Mouse (Mus musculus): ENCODE data around the gene Ccdc149.

Gene Ccdc149

GRCm38 (mm10) chr5:52440278-52440677 is 31.0 kb downstream of the Ccdc149 start:
- no peak for DNase-seq (ENCODE audit: low read depth)

DNA sequence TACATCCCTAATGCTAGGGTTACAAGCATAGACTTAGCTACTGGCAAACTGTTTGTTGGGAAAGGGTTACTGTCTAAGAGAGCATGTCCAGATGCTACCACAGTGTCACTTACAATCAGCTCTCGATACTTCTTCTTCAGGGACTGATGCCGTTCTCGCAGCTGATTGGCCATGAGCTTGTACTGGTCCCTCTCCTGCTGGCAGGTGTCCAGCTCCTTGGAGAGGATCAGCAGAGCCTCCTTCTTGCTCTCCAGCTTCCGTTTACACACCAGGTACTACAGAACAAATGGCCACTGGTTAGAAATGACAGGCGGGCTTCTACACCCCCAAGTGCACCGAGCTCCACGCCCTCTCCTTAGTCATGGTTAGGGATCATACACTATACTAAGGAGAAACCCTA is 32.4 kb downstream of the Ccdc149 start:
- DNase-seq (ENCODE audit: low read depth): no peak

- DNase-seq (ENCODE audit: low read depth): no peak
Measured at GRCm38 (mm10) chr5:52435533-52435932, 35.8 kb downstream of the Ccdc149 start.

- DNase-seq (ENCODE audit: low read depth): no peak
Measured at GRCm38 (mm10) chr5:52431276-52431844, 40.0 kb downstream of the Ccdc149 start.

- DNase-seq (ENCODE audit: low read depth): no peak
Measured at GRCm38 (mm10) chr5:52429731-52430480, 41.4 kb downstream of the Ccdc149 start.

GRCm38 (mm10) chr5:52428613-52429012 is 42.7 kb downstream of the Ccdc149 start:
- DNase-seq (ENCODE audit: low read depth): no peak

- DNase-seq (ENCODE audit: low read depth): no peak
Measured at GRCm38 (mm10) chr5:52425819-52426218, 45.5 kb downstream of the Ccdc149 start.

- DNase-seq (ENCODE audit: low read depth): no peak
Measured at GRCm38 (mm10) chr5:52423893-52424292, 47.4 kb downstream of the Ccdc149 start.

GRCm38 (mm10) chr5:52416485-52416884 is 54.8 kb downstream of the Ccdc149 start:
- DNase-seq (ENCODE audit: low read depth): no peak

- DNase-seq (ENCODE audit: low read depth): no peak
Measured at GRCm38 (mm10) chr5:52415917-52416316, 55.4 kb downstream of the Ccdc149 start.

- no peak for DNase-seq (ENCODE audit: low read depth)
Measured at GRCm38 (mm10) chr5:52415193-52415592, 56.1 kb downstream of the Ccdc149 start.

GRCm38 (mm10) chr5:52411567-52411966 is 59.8 kb downstream of the Ccdc149 start:
- peak; percentile 31 for DNase-seq (ENCODE audit: low read depth)

- no peak for DNase-seq (ENCODE audit: low read depth)
Measured at GRCm38 (mm10) chr5:52410197-52410596, 61.1 kb downstream of the Ccdc149 start.

GRCm38 (mm10) chr5:52408668-52409315 is 62.5 kb downstream of the Ccdc149 start:
- DNase-seq (ENCODE audit: low read depth): no peak

- DNase-seq (ENCODE audit: low read depth): no peak
Measured at GRCm38 (mm10) chr5:52404373-52404772, 66.9 kb downstream of the Ccdc149 start.

DNA sequence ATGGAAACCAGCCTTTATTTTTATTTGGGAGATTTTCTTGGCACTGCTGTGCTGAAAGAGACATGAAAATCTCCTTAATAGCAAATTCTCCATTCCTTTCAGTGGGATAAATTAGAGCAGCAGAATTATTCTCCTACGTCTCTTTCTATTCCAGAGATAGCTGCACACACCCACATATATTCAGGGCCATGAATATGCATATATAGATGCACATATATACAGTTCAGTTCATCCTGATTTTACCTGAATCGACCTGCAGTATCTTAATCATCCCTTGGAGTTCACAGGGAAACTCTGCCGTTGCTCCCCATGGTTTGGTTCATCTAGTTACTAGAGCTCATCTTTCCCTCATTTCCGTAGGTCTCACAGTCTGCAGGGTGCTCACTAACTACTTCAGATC is 77.6 kb downstream of the Ccdc149 start:
- no peak for DNase-seq (ENCODE audit: low read depth)

GRCm38 (mm10) chr5:52391471-52391870 is 79.8 kb downstream of the Ccdc149 start:
- DNase-seq (ENCODE audit: low read depth): no peak

- no peak for DNase-seq (ENCODE audit: low read depth)
Measured at GRCm38 (mm10) chr5:52390381-52390780, 80.9 kb downstream of the Ccdc149 start.

DNA sequence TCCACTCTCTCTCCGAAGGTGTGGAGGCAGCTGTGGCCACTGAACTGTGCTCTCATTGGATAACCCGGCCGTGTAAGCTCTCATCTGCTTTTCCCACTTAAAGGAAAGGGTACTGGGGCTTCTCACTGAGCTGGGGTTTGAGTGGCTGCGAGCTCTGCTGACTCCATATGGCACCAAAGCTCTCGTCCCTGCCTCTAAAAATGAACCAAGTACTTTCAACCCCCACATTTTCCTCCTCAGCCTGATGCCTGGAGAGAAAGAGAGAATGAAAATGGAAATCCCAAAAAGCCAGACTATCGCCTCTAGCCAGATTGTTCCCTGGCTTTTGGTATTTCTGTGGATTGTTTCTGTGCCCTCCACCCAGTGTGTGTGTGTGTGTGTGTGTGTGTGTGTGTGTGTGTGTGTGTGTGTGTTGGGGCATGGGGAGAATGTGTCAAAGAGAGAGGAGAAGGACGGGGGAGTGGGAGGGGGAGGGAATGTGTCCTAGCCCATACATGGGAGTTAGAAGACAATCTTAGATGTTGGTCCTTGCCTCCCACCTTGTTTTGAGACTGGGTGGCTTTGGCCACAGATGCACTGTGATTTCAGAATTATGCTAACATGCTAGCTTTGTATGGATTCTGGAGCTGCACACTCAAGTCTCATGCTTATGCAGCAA is 83.1 kb downstream of the Ccdc149 start:
- DNase-seq (ENCODE audit: low read depth): no peak

DNA sequence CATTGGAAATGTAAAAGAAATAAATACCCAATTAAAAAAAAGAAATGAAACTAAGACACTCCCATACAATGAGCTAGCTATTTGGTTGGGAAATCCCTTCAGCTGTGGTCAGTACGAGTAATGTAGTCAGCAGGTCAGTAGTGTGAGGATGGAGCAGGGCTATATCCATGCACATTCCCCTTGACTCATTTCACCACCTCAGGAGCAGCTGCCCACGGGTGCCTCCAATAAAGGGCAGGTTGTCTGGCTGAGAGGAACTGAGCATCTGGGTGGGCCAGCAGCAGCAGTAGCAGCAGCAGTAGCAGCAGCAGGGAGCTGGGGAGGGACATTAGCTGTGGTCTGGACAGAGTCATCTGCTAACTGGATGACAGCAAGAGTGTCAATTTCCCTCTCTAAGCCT is 85.3 kb downstream of the Ccdc149 start:
- no peak for DNase-seq (ENCODE audit: low read depth)

DNA sequence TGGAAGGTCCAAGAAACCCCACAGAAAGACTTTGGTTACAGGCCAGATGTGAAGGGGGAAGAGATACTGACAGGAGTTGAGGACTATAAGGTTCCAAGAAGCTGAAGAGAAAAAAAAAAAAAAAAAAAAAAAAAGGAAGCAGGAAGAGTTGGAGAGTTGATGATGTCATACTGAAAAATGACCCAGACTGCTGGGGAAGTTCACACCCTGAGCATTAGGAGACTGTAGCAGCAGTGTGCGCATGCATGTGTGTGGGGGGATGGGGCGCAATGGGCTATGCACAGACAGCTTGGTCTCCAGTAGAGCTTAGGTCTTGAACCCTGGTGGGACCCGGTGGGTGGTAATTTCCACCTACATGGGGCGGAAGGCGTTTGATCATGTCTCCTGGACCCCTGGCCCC is 87.6 kb downstream of the Ccdc149 start:
- no peak for DNase-seq (ENCODE audit: low read depth)

- no peak for DNase-seq (ENCODE audit: low read depth)
Measured at GRCm38 (mm10) chr5:52382837-52383236, 88.5 kb downstream of the Ccdc149 start.

GRCm38 (mm10) chr5:52375847-52376246 is 95.5 kb downstream of the Ccdc149 start:
- DNase-seq (ENCODE audit: low read depth): no peak
